Mouse (Mus musculus) forebrain, embryonic 11.5 days (tissue): ENCODE measurements around the gene Flywch2. TPM values are rescaled to one million over a fixed set of nuclear protein-coding genes. Genes with fewer than 3 reads are reported as not detected.

Experiments used
- ATAC-seq: fragments of 200-750 bp; cut with Nextera tagmentation; replicated peaks from 2 replicates; pipeline ENCODE4 v1.8.0; 2017; ENCODE audit warnings: moderate TSS enrichment; ENCODE audit not compliant: low FRiP score
- DNase-seq: peaks from one replicate; pipeline ENCODE4 v3.0.0-alpha.2; 2017; ENCODE audit warnings: low spot score
- H3K27ac ChIP-seq: fragments of 300-500 bp; sonication (generic); 2 replicates; pipeline ENCODE4 v1.5.1; 2014; ENCODE audit warnings: low read depth, low read length
- H3K27me3 ChIP-seq: fragments of 300-500 bp; sonication (generic); 2 replicates; pipeline ENCODE4 v1.6.1; 2014; ENCODE audit warnings: mild to moderate bottlenecking, low read length, mixed read lengths; ENCODE audit not compliant: control insufficient read depth, insufficient read depth
- H3K36me3 ChIP-seq: fragments of 300-500 bp; sonication (generic); 2 replicates; pipeline ENCODE4 v1.6.1; 2014; ENCODE audit warnings: mild to moderate bottlenecking, low read length, moderate library complexity, mixed read lengths; ENCODE audit not compliant: control insufficient read depth, insufficient read depth
- H3K4me1 ChIP-seq: fragments of 300-500 bp; sonication (generic); replicated peaks from 2 replicates; pipeline ENCODE4 v1.6.1; 2014; ENCODE audit warnings: low read length, mixed read lengths; ENCODE audit not compliant: control insufficient read depth, insufficient read depth
- H3K4me2 ChIP-seq: fragments of 300-500 bp; sonication (generic); 2 replicates; pipeline ENCODE4 v1.6.1; 2014; ENCODE audit warnings: low read depth, mild to moderate bottlenecking, low read length, moderate library complexity, mixed read lengths; ENCODE audit not compliant: severe bottlenecking
- H3K4me3 ChIP-seq: fragments of 300-500 bp; sonication (generic); 2 replicates; pipeline ENCODE4 v1.5.1; 2014; ENCODE audit warnings: low read depth, low read length
- H3K9ac ChIP-seq: fragments of 300-500 bp; sonication (generic); 2 replicates; pipeline ENCODE4 v1.6.1; 2014; ENCODE audit warnings: low read length
- H3K9me3 ChIP-seq: fragments of 300-500 bp; sonication (generic); 2 replicates; pipeline ENCODE4 v1.6.1; 2016; ENCODE audit warnings: low read length, mixed read lengths; ENCODE audit not compliant: control insufficient read depth
- WGBS: fragments of 180-500 bp; shearing (Covaris S2); extraction: QIAGEN DNeasy Blood & Tissue Kit; methylation state at CpG from one replicate; pipeline ENCODE4 v1.1.7; 2014; 5-methylcytosine and 5-hydroxymethylcytosine counted together
- polyA plus RNA-seq: library from polyadenylated mRNA; unstranded; fragments of >200 nt; fragmentation: Nextera tagmentation; extraction: Ambion mirVana; gene quantifications from 2 replicates; pipeline ENCODE4 v1.2.1, GENCODE M21; 2014

Gene Flywch2
- polyA plus RNA-seq, 1 experiment from 2014 or later: 22.0 TPM

DNA sequence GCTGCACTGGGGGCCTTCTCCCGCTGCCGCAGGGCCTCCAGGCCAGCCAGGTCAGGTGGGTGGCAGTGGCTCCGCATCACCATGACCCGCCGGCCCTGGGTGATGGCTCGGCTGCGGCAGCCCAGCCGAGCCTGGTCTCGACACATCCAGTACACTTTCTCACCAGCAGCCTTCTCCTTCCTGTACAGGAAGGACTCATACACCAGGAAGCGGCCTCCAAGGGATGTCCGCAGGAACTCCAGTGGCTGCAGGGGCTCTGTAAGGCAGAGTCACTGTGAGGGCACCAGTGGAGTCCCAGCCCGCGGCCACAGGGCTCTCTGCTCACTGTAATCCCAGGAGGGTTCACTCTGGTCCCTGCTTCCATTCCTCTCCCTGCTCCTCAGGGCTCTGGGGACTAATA is 30.2 kb downstream of the Flywch2 start:
- ATAC-seq (no peak), DNase-seq (no peak)
- no peak overlapping the region for H3K27ac ChIP-seq
- H3K9ac ChIP-seq: no peak overlapping the region
- H3K4me3 ChIP-seq: no peak overlapping the region
- 96% methylated on average over 13 of the region's 13 CpGs for WGBS
- no peak overlapping the region for H3K4me2 ChIP-seq
- H3K9me3 ChIP-seq: no peaks in the 10 kb centered on the region
- H3K36me3 ChIP-seq: peaks cover 32% of the 10 kb centered on the region
- no peaks in the 10 kb centered on the region for H3K4me1 ChIP-seq
- H3K27me3 ChIP-seq: no peaks in the 10 kb centered on the region

DNA sequence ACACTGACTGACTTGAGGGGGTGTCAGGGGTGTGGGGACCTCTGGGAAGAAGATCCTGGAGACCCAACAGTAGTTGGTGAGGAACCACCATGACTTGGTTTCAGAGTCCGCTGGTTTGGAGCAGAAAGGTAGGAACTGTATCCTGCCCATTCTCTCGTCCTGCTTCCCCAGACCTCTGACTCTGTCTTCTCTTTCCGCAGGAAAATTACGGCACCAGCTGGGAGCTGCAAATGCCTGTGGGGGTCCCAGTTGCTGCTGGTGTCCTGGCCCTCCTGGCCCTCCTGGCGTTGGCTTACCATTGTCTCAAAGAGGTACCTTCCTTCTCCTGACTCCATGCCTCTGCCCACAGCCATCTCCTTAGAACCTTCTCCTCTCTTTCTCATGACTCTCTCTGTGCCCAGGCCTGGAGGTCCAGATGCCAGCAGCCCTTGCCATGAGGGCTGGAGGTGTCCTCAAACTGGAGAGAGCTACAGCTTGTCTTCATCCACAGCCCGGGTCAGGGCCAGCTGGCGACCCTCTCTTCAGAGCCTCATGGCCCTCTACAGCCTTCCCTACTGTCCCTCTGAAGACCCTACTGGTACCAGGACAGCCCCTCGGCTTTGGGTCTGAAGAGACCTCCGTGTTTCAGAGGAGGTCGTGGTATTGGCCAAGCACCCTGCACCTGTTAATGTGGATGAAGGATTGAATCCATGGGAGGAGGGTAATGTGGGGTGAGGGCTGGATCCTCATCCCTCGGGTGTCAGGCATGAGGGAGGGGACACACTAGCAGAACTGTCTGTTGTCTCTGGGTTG is 36.3 kb downstream of the Flywch2 start:
- Histone ChIP-seq H3K27ac (no peak overlapping the region), H3K36me3 (peaks cover 6% of the 10 kb centered on the region; the same call in 1 of the 2 replicates), H3K4me3 (no peak overlapping the region), H3K4me2 (no peak overlapping the region), H3K9me3 (no peaks in the 10 kb centered on the region), H3K9ac (no peak overlapping the region), H3K4me1 (peaks cover 10% of the 10 kb centered on the region), H3K27me3 (peaks cover 19% of the 10 kb centered on the region)
- ATAC-seq (no peak), DNase-seq (no peak)
- WGBS: 80% methylated on average over 11 of the region's 11 CpGs

DNA sequence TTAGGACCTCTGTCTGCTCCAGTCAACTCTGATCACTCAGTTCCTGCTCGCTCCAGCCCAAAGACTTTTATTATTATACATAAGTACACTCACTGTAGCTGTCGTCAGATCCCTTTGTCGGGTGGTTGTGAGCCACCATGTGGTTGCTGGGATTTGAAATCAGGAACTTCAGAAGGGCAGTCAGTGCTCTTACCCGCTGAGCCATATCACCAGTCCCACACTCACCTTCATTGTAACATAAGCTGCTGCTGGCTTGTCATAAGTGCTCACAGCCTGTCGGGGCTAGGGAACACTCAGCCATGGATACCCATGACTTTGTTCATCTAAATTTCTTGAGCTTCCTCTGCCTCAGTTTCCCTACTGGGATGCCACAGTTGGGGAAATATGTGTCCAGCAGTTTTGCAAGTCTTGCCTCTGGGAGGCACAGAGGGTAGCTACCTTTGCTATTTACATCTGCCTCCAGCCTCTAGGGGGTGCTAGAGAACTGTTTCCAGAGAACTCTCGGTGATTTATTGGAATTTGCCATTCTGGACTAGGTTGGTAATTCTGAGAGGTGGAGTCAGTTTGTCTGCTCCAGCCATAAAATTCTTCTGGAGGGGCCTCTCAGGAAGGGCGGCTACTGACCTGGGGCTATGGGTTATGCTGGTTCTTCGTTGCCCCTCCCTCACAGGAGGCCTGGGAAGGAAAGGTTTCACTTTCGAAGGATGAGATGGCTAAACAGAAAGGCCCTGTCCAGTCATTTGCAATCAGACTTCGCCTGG is 37.1 kb downstream of the Flywch2 start:
- WGBS: 43% methylated on average over 10 of the region's 10 CpGs
- Histone ChIP-seq H3K4me3 (no peak overlapping the region), H3K36me3 (peaks cover 6% of the 10 kb centered on the region; the same call in 1 of the 2 replicates), H3K4me1 (peaks cover 13% of the 10 kb centered on the region), H3K9ac (no peak overlapping the region), H3K27me3 (peaks cover 27% of the 10 kb centered on the region), H3K27ac (no peak overlapping the region), H3K4me2 (no peak overlapping the region), H3K9me3 (no peaks in the 10 kb centered on the region)
- no peak for ATAC-seq
- DNase-seq: no peak

DNA sequence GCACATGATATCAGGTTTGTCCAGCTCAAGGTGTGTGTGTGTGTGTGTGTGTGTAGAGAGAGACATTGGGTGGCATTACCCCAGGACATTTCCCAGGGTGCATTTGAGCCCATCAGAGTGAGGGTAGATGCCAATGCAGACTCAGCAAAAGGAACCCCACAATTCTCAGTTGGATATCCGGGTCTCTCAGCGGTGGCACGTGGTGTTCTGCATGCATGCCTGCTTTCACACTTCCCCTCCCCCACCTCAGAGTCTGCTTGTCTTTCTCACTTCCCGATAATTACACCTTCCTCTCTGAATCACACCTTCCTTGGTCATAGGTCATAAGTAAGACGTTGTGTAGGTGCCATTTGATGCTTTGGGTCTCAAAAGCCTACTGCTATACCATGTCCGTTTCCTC is 37.9 kb downstream of the Flywch2 start:
- H3K36me3 ChIP-seq: peaks cover 4% of the 10 kb centered on the region; the same call in 1 of the 2 replicates
- no peak overlapping the region for H3K4me2 ChIP-seq
- 47% methylated on average over 6 of the region's 6 CpGs for WGBS
- no peaks in the 10 kb centered on the region for H3K9me3 ChIP-seq
- no peak overlapping the region for H3K27ac ChIP-seq
- no peak for DNase-seq
- peaks cover 35% of the 10 kb centered on the region for H3K27me3 ChIP-seq
- H3K4me1 ChIP-seq: peaks cover 13% of the 10 kb centered on the region
- ATAC-seq: 0 out of 2 replicates have a peak, but pooled peaks have one; percentile 16
- no peak overlapping the region for H3K4me3 ChIP-seq
- H3K9ac ChIP-seq: no peak overlapping the region

DNA sequence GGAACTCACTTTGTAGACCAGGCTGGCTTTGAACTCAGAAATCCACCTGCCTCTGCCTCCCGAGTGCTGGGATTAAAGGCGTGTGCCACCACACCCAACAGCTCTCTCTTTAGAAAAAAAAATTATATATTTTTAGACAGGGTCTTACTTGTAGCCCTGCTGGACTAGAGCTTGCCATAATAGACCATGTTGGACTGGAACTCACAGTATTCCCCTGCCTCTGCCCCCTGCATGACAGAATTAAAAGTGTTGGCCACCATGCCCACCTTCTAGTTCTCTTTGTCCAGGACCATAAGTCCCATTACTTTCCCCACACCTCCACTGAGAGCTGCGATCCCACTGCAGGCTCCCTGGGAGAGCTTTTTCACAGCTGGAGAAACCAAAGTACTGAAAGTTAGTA is 38.4 kb downstream of the Flywch2 start:
- no peak overlapping the region for H3K4me2 ChIP-seq
- no peaks in the 10 kb centered on the region for H3K9me3 ChIP-seq
- H3K27me3 ChIP-seq: peaks cover 40% of the 10 kb centered on the region
- peaks cover 14% of the 10 kb centered on the region for H3K4me1 ChIP-seq
- WGBS: 80% methylated on average over 3 of the region's 3 CpGs
- H3K4me3 ChIP-seq: no peak overlapping the region
- DNase-seq: no peak
- H3K9ac ChIP-seq: no peak overlapping the region
- H3K27ac ChIP-seq: no peak overlapping the region
- no peaks in the 10 kb centered on the region; the same call in 1 of the 2 replicates for H3K36me3 ChIP-seq
- no peak for ATAC-seq

DNA sequence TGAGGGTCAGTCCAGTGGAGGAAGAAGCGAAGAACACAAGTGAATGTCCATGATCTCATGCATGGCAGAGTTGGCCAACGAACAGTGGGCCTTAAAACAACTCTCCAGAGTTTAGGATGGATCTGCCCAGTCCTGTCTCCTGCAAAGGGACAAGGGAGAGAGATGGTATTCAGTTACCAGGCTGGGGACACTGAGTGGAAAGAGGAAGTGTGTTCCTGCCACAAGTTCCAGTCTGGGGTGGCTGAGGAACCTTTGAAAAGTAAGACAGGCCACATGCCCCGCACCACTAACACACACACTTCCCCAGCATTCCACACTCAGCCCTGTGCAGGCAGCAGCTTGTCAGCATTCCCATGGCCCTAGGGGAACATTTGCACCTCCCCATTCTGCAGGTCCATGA is 39.1 kb downstream of the Flywch2 start:
- no peak overlapping the region for H3K9ac ChIP-seq
- no peak overlapping the region for H3K4me3 ChIP-seq
- DNase-seq (no peak), ATAC-seq (no peak)
- no peak overlapping the region for H3K27ac ChIP-seq
- peaks cover 47% of the 10 kb centered on the region for H3K27me3 ChIP-seq
- peaks cover 18% of the 10 kb centered on the region for H3K4me1 ChIP-seq
- WGBS: 85% methylated on average over 3 of the region's 3 CpGs
- no peaks in the 10 kb centered on the region for H3K9me3 ChIP-seq
- H3K36me3 ChIP-seq: no peaks in the 10 kb centered on the region; the same call in 1 of the 2 replicates
- no peak overlapping the region for H3K4me2 ChIP-seq

DNA sequence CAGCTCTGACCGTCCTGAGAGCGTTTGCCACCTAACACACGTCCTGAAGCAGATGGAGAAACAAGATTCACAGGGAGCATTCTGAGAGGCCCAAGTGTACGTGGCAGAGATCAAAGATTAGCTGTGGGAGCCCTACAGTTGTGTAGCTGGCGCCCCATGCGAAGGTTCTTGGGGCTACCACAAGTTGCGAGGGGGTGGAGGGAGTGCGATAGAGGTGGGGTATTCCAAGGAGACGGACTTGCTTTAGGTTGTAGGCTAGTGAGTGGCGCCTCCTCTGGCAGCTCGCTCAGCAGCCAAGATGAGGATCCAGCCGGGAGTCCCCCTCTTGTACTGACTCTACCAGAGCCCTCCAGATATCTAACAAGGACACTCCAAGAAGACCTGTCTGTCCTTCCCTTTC is 39.6 kb downstream of the Flywch2 start:
- Histone ChIP-seq H3K9ac (no peak overlapping the region), H3K4me3 (peak overlapping the region; percentile 25), H3K4me1 (peaks cover 18% of the 10 kb centered on the region), H3K27ac (no peak overlapping the region), H3K27me3 (peaks cover 52% of the 10 kb centered on the region), H3K4me2 (peak overlapping the region; percentile 61; the same call in 1 of the 2 replicates), H3K9me3 (no peaks in the 10 kb centered on the region), H3K36me3 (no peaks in the 10 kb centered on the region)
- WGBS: 1% methylated on average over 12 of the region's 12 CpGs
- ATAC-seq: no peak
- DNase-seq: no peak

DNA sequence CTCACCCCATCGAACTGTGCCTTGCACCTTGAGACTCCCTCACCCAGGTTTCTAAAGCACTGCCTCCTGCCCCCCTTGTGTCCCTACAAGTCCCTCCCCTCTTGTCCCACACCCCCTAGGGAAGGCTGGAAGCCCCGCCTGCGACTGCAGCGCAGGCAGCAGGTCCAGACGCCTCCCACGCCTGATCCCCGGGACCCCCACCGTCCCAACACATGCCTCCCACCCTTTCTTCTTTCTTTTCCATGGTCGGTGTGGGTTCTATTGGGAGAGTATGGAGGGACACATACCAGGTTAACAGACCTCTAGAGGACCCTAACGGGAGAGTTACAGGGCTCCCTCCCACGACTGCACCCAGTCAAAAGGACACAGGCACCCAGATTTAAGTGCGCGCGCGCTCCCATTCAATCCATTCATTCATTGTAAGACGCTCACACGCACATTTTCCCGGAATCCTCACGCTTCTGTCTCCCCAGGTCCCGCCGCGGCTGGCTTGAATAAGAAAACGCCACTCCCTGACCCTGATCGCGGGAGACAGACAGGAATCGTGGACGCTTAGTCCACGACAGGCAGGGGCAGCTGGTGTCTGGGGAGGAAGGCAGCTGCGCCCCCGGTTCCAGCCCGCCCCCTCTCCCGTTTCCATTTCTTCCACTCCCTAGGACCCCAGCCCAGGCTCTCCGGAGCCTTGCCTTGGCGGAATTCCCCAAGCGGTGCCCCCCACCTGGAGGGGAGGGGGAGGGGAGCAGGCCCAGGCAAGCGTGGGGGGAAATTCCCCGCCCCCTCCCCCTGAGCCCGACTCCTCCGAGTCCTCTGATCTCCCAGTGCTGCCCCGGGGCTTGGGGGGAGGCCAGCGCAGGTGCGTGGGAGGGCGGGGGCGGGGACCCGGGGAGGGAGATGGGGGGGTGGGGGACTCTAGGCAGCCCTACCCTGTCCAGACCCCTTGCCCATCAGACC is 40.3 kb downstream of the Flywch2 start, which contains the start of gene Kremen2:
Gene Kremen2 (minus strand): TSS at position 533 of the 951 bp plus-strand sequence.
- Histone ChIP-seq H3K4me3 (peak within 1 kb of the TSS; percentile 25), H3K36me3 (no peaks in the 10 kb centered on the region), H3K27me3 (peaks cover 59% of the 10 kb centered on the region), H3K4me2 (peak within 1 kb of the TSS; percentile 61), H3K9me3 (no peaks in the 10 kb centered on the region), H3K27ac (no peak within 1 kb of the TSS), H3K9ac (peak within 1 kb of the TSS; percentile 50), H3K4me1 (peaks cover 18% of the 10 kb centered on the region)
- under 1% methylated on average over 37 of the region's 45 CpGs for WGBS
- DNase-seq (no peak), ATAC-seq (no peak)
